Mouse (Mus musculus) ZHBTc4 (cell line): ENCODE results near the gene Ephb2.

Source experiments
- DNase-seq: peaks from one replicate; pipeline ENCODE4 v3.0.0-alpha.2; 2011; ENCODE audit warnings: low read depth, low spot score

The Ephb2 gene

GRCm38 (mm10) chr4:136732536-136733121 is 103.2 kb downstream of the Ephb2 start:
- DNase-seq = peak; percentile 54

- no peak for DNase-seq
Observed at GRCm38 (mm10) chr4:136731761-136732160, 104.0 kb downstream of the Ephb2 start.

- DNase-seq = no peak
Observed at GRCm38 (mm10) chr4:136731008-136731609, 104.7 kb downstream of the Ephb2 start.

- DNase-seq = peak; percentile 77
Observed at GRCm38 (mm10) chr4:136730501-136730900, 105.3 kb downstream of the Ephb2 start.

GRCm38 (mm10) chr4:136729574-136729973 is 106.2 kb downstream of the Ephb2 start:
- DNase-seq = no peak

GRCm38 (mm10) chr4:136726941-136727340 is 108.8 kb downstream of the Ephb2 start:
- DNase-seq = no peak

- peak; percentile 62 for DNase-seq
Observed at GRCm38 (mm10) chr4:136724731-136725130, 111.1 kb downstream of the Ephb2 start.

GRCm38 (mm10) chr4:136722361-136723082 is 113.3 kb downstream of the Ephb2 start:
- DNase-seq = no peak

- DNase-seq = no peak
Observed at GRCm38 (mm10) chr4:136721937-136722336, 113.9 kb downstream of the Ephb2 start.

- no peak for DNase-seq
Observed at GRCm38 (mm10) chr4:136720025-136720424, 115.8 kb downstream of the Ephb2 start.

- DNase-seq = no peak
Observed at GRCm38 (mm10) chr4:136718193-136718986, 117.4 kb downstream of the Ephb2 start.

GRCm38 (mm10) chr4:136716561-136716972 is 119.2 kb downstream of the Ephb2 start:
- DNase-seq = no peak

- DNase-seq = peak; percentile 27
Observed at GRCm38 (mm10) chr4:136714530-136714929, 121.3 kb downstream of the Ephb2 start.

- peak; percentile 48 for DNase-seq
Observed at GRCm38 (mm10) chr4:136713889-136714288, 121.9 kb downstream of the Ephb2 start.

GRCm38 (mm10) chr4:136713431-136713830 is 122.4 kb downstream of the Ephb2 start:
- no peak for DNase-seq

GRCm38 (mm10) chr4:136711985-136712768 is 123.6 kb downstream of the Ephb2 start:
- DNase-seq = no peak

GRCm38 (mm10) chr4:136710345-136710744 is 125.4 kb downstream of the Ephb2 start:
- DNase-seq = no peak

GRCm38 (mm10) chr4:136708956-136709355 is 126.8 kb downstream of the Ephb2 start:
- DNase-seq = no peak

- no peak for DNase-seq
Observed at GRCm38 (mm10) chr4:136706696-136707095, 129.1 kb downstream of the Ephb2 start.

GRCm38 (mm10) chr4:136705091-136705490 is 130.7 kb downstream of the Ephb2 start:
- DNase-seq = no peak

- no peak for DNase-seq
Observed at GRCm38 (mm10) chr4:136704551-136704950, 131.2 kb downstream of the Ephb2 start.
